Mouse (Mus musculus) hindbrain, embryonic 14.5 days (tissue): Measurements from ENCODE around the gene Mxd4. TPM values are rescaled to one million over a fixed set of nuclear protein-coding genes. Genes with fewer than 3 reads are reported as not detected.

Experiments used
- ATAC-seq: fragments of 200-750 bp; cut with Nextera tagmentation; 2 replicates; pipeline ENCODE4 v1.8.0; 2017; ENCODE audit warnings: moderate number of reproducible peaks, mild to moderate bottlenecking, moderate TSS enrichment, moderate library complexity; ENCODE audit not compliant: low FRiP score
- DNase-seq: peaks from one replicate; pipeline ENCODE4 v3.0.0-alpha.2; 2015; ENCODE audit warnings: low spot score
- H3K27ac ChIP-seq: fragments of 300-500 bp; sonication (generic); 2 replicates; pipeline ENCODE4 v1.5.1; 2014; ENCODE audit warnings: mild to moderate bottlenecking, moderate library complexity
- H3K27me3 ChIP-seq: fragments of 300-500 bp; sonication (generic); 2 replicates; pipeline ENCODE4 v1.6.1; 2014; ENCODE audit warnings: mild to moderate bottlenecking, low read length, mixed read lengths; ENCODE audit not compliant: control insufficient read depth, insufficient read depth
- H3K36me3 ChIP-seq: fragments of 300-500 bp; sonication (generic); replicated peaks from 2 replicates; pipeline ENCODE4 v1.6.1; 2014; ENCODE audit not compliant: control insufficient read depth, insufficient read depth
- H3K4me1 ChIP-seq: fragments of 300-500 bp; sonication (generic); replicated peaks from 2 replicates; pipeline ENCODE4 v1.6.1; 2014; ENCODE audit warnings: antibody characterized with exemption, low read length, mixed read lengths; ENCODE audit not compliant: control insufficient read depth, insufficient read depth
- H3K4me2 ChIP-seq: fragments of 300-500 bp; sonication (generic); replicated peaks from 2 replicates; pipeline ENCODE4 v1.6.1; 2014; ENCODE audit warnings: mild to moderate bottlenecking, moderate library complexity
- H3K4me3 ChIP-seq: fragments of 300-500 bp; sonication (generic); replicated peaks from 2 replicates; pipeline ENCODE4 v1.5.1; 2014; ENCODE audit warnings: mild to moderate bottlenecking, low read length
- H3K9ac ChIP-seq: fragments of 300-500 bp; sonication (generic); 2 replicates; pipeline ENCODE4 v1.6.1; 2014
- H3K9me3 ChIP-seq: fragments of 300-500 bp; sonication (generic); 2 replicates; pipeline ENCODE4 v1.6.1; 2016; ENCODE audit warnings: low read length; ENCODE audit not compliant: control insufficient read depth
- WGBS: fragments of 180-500 bp; shearing (Covaris S2); extraction: QIAGEN DNeasy Blood & Tissue Kit; methylation state at CpG from one replicate; pipeline ENCODE4 v1.1.7; 2014; 5-methylcytosine and 5-hydroxymethylcytosine counted together
- polyA plus RNA-seq: library from polyadenylated mRNA; unstranded; fragments of >200 nt; fragmentation: Nextera tagmentation; extraction: Ambion mirVana; gene quantifications from 2 replicates; pipeline ENCODE4 v1.2.1, GENCODE M21; 2014

Gene Mxd4
- polyA plus RNA-seq, 1 experiment from 2014 or later = 32.9 TPM

DNA sequence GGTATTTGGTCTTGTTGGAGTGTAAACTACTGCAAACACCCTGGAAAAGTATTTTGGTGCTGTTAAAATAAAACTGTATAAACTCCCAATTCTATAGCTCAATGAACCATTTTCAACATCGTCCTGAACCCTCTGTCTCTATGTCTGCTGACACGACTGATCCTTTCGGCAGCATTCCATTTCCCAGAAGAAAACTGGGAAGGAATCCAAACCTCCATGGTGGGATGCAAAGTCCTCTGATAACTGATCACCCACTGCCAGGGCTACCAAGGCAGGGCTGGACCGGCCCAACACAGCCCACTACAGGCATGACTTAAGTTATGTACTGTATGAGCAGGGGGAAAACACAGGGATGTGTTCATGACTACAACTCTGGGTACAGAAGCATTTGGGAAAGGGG, 14.5 kb upstream of the Mxd4 start:
- ATAC-seq (no peak), DNase-seq (no peak)
- Histone ChIP-seq H3K36me3 (no peaks in the 10 kb centered on the region), H3K27ac (no peak overlapping the region), H3K4me2 (no peak overlapping the region), H3K9ac (no peak overlapping the region), H3K4me1 (no peaks in the 10 kb centered on the region), H3K9me3 (no peaks in the 10 kb centered on the region), H3K27me3 (no peaks in the 10 kb centered on the region), H3K4me3 (no peak overlapping the region)
- 87% methylated on average over 4 of the region's 4 CpGs for WGBS

DNA sequence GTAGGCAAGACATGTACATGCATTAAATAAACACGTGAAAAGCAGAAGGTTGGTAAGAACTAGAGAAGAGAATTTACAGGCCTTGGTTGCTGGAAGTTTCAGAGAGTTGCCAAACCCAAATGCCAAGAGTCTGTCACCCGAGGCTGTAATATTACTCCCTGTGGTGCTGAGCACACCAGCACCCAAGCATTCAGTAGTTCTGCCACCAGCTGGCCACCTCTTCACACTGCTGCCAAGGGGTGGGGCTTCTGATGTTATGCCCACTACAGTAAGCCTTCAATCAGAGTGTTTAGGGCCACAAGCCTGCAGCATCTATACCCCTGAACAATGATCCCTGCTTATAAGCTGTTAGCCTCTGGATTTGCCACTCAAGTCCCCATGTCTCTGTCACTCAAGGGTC, 13.9 kb upstream of the Mxd4 start:
- Histone ChIP-seq H3K4me3 (no peak overlapping the region), H3K4me2 (no peak overlapping the region), H3K36me3 (no peaks in the 10 kb centered on the region), H3K9me3 (no peaks in the 10 kb centered on the region), H3K27me3 (no peaks in the 10 kb centered on the region), H3K9ac (no peak overlapping the region), H3K27ac (no peak overlapping the region), H3K4me1 (no peaks in the 10 kb centered on the region)
- ATAC-seq = no peak
- 78% methylated on average over 2 of the region's 2 CpGs for WGBS
- no peak for DNase-seq

DNA sequence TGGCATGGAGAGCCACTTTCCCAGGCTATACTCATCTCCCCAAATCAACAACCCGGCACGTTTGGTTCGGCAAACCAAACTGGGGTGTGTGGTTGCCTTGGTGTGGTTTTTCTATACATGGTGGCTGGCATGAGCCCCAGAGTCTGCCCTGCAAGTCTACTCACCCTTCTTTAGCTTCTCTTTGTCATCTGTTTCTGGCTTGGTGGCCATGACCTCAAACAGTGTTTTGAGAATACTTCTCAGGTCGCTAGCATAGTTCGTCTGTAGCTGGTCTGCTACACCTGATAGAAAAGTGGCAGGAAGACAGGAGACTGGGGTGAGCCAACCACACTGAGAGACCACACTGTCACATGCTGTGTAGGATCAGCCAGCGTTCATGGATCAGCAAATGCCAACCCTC, 11.1 kb upstream of the Mxd4 start:
- H3K27ac ChIP-seq = no peak overlapping the region
- no peak overlapping the region for H3K4me3 ChIP-seq
- no peak overlapping the region for H3K9ac ChIP-seq
- DNase-seq (no peak), ATAC-seq (no peak)
- no peaks in the 10 kb centered on the region for H3K9me3 ChIP-seq
- H3K27me3 ChIP-seq = no peaks in the 10 kb centered on the region
- H3K4me1 ChIP-seq = no peaks in the 10 kb centered on the region
- WGBS = 94% methylated on average over 6 of the region's 6 CpGs
- no peaks in the 10 kb centered on the region for H3K36me3 ChIP-seq
- no peak overlapping the region for H3K4me2 ChIP-seq

DNA sequence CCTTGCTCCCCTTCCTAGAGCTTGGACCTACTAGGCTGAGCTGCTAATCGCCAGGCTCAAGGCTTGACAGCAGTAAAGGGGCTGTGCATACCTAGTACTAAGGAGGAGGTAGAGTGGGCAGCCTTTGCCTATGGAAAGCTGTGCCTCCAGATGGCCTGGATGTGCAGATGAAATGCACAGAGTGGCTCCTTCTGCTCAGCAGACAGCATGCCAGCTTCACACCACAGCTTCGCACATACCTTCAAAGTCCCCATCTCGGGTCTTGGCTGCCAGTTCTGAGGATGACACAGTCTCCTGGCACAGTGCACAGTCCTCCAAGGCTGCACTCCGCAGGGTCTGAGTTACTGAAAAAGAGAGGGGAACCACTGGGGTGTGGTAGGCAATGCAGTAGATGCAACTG, 9.7 kb upstream of the Mxd4 start:
- no peak overlapping the region for H3K4me2 ChIP-seq
- H3K4me3 ChIP-seq = no peak overlapping the region
- H3K9me3 ChIP-seq = no peaks in the 10 kb centered on the region
- no peaks in the 10 kb centered on the region for H3K4me1 ChIP-seq
- ATAC-seq = no peak
- H3K9ac ChIP-seq = no peak overlapping the region
- no peaks in the 10 kb centered on the region for H3K27me3 ChIP-seq
- H3K27ac ChIP-seq = no peak overlapping the region
- no peak for DNase-seq
- no peaks in the 10 kb centered on the region for H3K36me3 ChIP-seq
- 83% methylated on average over 4 of the region's 4 CpGs for WGBS

DNA sequence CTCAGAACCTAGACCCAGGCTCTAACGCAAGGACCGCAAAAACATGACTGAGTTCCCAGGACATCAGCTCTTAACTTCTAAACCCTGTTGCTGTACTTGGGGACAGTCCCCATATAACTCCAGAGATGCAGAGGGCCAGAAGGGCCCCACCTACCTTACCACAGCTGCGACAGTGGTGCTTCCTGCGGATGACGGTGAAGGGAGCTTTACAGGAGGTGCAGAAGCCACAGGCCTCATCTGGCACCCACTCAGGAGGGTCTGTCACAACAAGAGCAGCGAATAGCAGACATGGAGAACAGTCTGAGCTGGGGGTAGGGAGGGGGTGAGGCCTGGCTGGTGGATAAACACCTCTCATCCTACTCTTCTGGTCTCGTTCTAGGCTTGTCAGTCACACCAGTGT, 8.9 kb upstream of the Mxd4 start:
- H3K9ac ChIP-seq = no peak overlapping the region
- H3K9me3 ChIP-seq = no peaks in the 10 kb centered on the region
- 82% methylated on average over 7 of the region's 7 CpGs for WGBS
- no peak overlapping the region for H3K27ac ChIP-seq
- no peak overlapping the region for H3K4me2 ChIP-seq
- no peaks in the 10 kb centered on the region for H3K27me3 ChIP-seq
- ATAC-seq = no peak
- no peaks in the 10 kb centered on the region for H3K36me3 ChIP-seq
- DNase-seq = no peak
- no peak overlapping the region for H3K4me3 ChIP-seq
- no peaks in the 10 kb centered on the region for H3K4me1 ChIP-seq

DNA sequence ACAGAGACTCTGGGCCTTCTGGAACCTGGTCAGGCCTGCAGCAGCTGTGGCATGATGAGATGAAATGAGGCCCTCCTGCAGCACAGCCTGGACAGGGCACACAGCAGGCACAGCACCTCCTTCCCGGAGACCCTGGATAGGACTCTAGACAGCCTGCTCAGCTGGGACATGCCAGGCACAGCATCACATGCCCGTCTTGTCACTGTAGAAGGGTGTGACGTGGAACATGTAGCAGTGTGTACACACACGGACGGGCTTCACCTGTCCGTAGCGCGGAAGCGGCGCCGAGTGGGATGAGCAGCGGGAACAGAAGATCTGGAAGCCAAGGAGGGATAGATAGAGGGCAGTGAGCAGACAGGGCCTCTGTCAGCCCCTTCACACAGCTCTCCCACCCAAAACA, 8.3 kb upstream of the Mxd4 start:
- Histone ChIP-seq H3K27ac (no peak overlapping the region), H3K4me3 (no peak overlapping the region), H3K4me2 (no peak overlapping the region), H3K27me3 (no peaks in the 10 kb centered on the region), H3K4me1 (no peaks in the 10 kb centered on the region), H3K36me3 (no peaks in the 10 kb centered on the region), H3K9ac (no peak overlapping the region), H3K9me3 (no peaks in the 10 kb centered on the region)
- DNase-seq = no peak
- no peak for ATAC-seq
- WGBS = 95% methylated on average over 12 of the region's 12 CpGs

DNA sequence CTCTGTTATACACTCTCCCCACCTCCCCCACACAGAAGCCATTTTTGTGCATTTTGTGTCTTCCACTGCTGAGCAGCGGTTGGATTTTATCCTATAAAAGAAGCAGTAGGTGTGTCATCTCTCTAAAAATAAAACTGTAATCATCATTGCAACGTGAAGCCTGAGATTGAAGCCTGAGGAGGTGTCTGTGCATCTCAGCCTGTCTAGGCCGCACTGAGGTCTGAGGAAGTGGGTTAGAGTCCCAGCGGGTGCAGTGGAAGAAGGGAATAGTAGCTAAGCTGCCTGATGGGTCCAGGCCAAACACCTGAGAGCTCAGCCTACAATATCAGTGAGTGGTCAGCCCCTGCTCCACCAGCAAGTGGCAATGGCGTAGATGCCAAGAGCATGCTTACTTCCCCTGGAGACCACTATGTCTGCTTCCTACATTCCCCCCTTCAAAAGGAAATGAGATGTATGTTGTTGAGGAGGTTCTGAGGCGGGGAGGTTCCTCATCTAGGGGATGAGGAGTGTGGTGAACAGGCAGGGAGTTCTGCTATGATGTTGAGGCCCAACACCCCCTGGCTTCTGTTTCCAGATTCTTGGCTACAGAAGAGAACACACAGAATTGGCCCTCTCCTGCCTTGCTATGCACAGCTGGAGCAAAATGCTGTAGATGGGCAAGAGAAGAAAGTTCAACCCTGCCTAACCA, 7.6 kb upstream of the Mxd4 start:
- Histone ChIP-seq H3K4me3 (no peak overlapping the region), H3K27me3 (no peaks in the 10 kb centered on the region), H3K4me1 (no peaks in the 10 kb centered on the region), H3K9me3 (no peaks in the 10 kb centered on the region), H3K27ac (no peak overlapping the region), H3K9ac (no peak overlapping the region), H3K36me3 (no peaks in the 10 kb centered on the region), H3K4me2 (no peak overlapping the region)
- no peak for ATAC-seq
- WGBS = 85% methylated on average over 6 of the region's 6 CpGs
- DNase-seq = no peak

DNA sequence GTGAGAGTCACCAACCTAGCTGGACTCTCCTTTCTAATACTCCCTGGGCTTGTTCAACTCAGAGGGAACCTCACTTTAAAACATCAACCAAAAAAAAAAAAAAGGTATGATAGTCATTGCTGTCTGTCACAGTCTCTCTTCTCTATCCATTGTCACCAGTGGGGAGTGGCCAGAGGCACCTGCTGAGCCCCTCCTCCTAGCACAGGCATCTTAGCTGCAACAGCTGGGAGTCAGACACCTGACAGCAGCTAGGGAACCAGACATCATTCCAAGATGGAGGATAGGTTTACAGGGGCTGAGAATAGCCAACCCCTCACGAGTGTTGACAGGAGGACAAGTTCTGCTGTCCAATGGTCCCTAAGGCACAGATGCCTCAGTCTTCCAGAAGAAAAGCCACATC, 6.9 kb upstream of the Mxd4 start:
- Histone ChIP-seq H3K36me3 (no peaks in the 10 kb centered on the region), H3K4me2 (no peak overlapping the region), H3K4me3 (no peak overlapping the region), H3K9me3 (no peaks in the 10 kb centered on the region), H3K27ac (no peak overlapping the region), H3K4me1 (no peaks in the 10 kb centered on the region), H3K27me3 (no peaks in the 10 kb centered on the region), H3K9ac (no peak overlapping the region)
- 46% methylated on average over 1 of the region's 1 CpGs for WGBS
- ATAC-seq (no peak), DNase-seq (no peak)

DNA sequence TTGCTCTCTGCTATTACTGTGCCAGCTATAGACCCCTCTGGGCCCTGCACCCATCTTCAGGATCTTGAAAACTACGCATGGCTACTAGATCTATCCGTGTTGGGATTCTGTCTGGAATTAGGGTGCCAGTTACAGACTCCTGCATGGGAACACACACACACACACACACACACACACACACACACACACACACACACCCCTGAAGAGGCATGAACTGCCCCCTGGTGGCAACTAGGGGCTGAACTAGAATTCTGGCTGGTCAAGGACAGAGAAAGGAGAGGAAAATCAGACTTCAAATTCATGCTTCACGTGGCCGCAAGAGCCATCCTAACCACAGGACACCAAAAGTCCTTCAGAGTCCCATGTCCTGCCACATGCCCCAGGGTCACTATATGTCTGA, 4.3 kb upstream of the Mxd4 start:
- WGBS = 78% methylated on average over 4 of the region's 4 CpGs
- no peaks in the 10 kb centered on the region for H3K9me3 ChIP-seq

DNA sequence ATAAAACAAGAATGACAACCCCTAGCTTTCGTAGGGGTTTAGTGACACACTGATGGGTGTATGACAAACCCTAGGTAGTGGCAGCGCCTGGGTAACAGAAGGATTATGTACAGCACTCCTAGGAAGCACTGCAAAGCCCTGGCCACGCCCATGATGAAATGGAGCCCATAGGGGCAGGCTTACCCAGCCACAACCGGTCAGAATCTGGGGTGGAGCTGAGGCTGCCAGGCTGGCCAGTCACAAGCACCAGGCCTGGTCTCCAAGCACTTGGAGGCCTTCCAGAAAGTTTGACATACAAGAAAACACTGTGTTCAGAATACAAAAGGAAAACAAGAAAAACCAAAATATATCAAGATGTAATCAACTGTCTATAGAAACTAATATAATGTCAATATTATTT, 3.5 kb upstream of the Mxd4 start:
- H3K36me3 ChIP-seq = no peaks in the 10 kb centered on the region
- no peak overlapping the region for H3K4me2 ChIP-seq
- no peak overlapping the region for H3K9ac ChIP-seq
- DNase-seq (no peak), ATAC-seq (no peak)
- no peak overlapping the region for H3K27ac ChIP-seq
- H3K4me1 ChIP-seq = peaks cover 13% of the 10 kb centered on the region
- 52% methylated on average over 4 of the region's 4 CpGs for WGBS
- no peaks in the 10 kb centered on the region for H3K27me3 ChIP-seq
- no peak overlapping the region for H3K4me3 ChIP-seq
- no peaks in the 10 kb centered on the region for H3K9me3 ChIP-seq

More for the DNA sequence above, 4.3 kb upstream of the Mxd4 start:
- no peaks in the 10 kb centered on the region for H3K36me3 ChIP-seq
- H3K9ac ChIP-seq = no peak overlapping the region
- ATAC-seq = no peak
- peaks cover 6% of the 10 kb centered on the region; the same call in 1 of the 2 replicates for H3K4me1 ChIP-seq
- no peaks in the 10 kb centered on the region for H3K27me3 ChIP-seq
- no peak overlapping the region for H3K4me2 ChIP-seq
- no peak overlapping the region for H3K27ac ChIP-seq
- no peak for DNase-seq
- no peak overlapping the region for H3K4me3 ChIP-seq
